Comparison of ENCODE assay signal across 11 mouse cellular contexts in the genomic region with DNA sequence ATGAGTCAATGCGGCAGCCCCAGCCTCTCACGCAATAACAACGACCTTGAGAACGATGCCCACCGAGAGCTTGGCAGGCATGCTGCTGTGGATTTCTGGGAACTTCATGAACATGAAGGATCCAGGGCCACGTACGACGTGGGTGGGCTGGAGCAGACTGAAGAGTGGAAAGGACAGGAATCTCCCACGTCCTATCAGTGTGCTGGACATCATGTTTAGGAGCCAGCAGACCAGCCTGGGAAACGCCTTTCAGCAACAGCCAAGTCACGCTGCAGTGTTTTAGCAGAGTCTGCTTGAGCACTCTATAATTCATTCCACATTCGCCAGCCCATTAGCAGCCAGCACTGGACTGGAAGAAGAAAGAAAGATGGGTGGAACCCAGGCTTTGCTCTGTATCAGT. TPM values are rescaled to one million over a fixed set of nuclear protein-coding genes. Genes with fewer than 3 reads are reported as not detected.
DNase-seq lines count a peak whose midpoint lies in the region; ATAC-seq lines count a peak whose summit lies in the region.
"Had no signal": no experiment of that assay in that cellular context is flagged by ENCODE, and none has a peak within 500 bp of the region (broad histone marks: within the 10 kb centered on the region; RNA-seq: fewer than 3 reads in every experiment).

No protein-coding gene starts in this region.

- no peak overlapping the region for H3K9ac ChIP-seq in hindbrain, embryonic 16.5 days (ENCODE audit: low read depth, low read length)
- H3K9ac ChIP-seq in hindbrain, embryonic 11.5 days (ENCODE audit: low read depth, low read length), result no peak overlapping the region

- no peak overlapping the region for H3K27ac ChIP-seq in hindbrain, embryonic 16.5 days (ENCODE audit: low read depth, low read length)
- H3K27ac ChIP-seq in hindbrain, embryonic 11.5 days (ENCODE audit: low read depth, low read length), result no peak overlapping the region
- H3K27ac ChIP-seq: macrophage had no signal

- no peaks in the 10 kb centered on the region for H3K36me3 ChIP-seq in hindbrain, embryonic 16.5 days (ENCODE audit: control insufficient read depth, insufficient read depth, low read length)
- H3K36me3 ChIP-seq in hindbrain, embryonic 11.5 days (ENCODE audit: control insufficient read depth, insufficient read depth, low read length), result no peaks in the 10 kb centered on the region

- no peak overlapping the region for H3K4me3 ChIP-seq in hindbrain, embryonic 16.5 days (ENCODE audit: low read length)
- H3K4me3 ChIP-seq in hindbrain, embryonic 11.5 days (ENCODE audit: low read depth, low read length), result no peak overlapping the region

- no peaks in the 10 kb centered on the region; the same call in 1 of the 2 replicates for H3K9me3 ChIP-seq in hindbrain, embryonic 16.5 days (ENCODE audit: control insufficient read depth, low read length)
- H3K9me3 ChIP-seq in hindbrain, embryonic 11.5 days (ENCODE audit: control insufficient read depth, low read length), result peaks cover 4% of the 10 kb centered on the region; the same call in 1 of the 2 replicates

- no peak for DNase-seq in hindbrain, embryonic 11.5 days (ENCODE audit: low spot score)
- DNase-seq in urinary bladder, postnatal 14 days (ENCODE audit: low spot score), result peak; percentile 44
- DNase-seq in urinary bladder, adult 2 months (ENCODE audit: low spot score), result no peak
- peak; percentile 37 to 47 for DNase-seq in gastrocnemius, adult 8-10 months (ENCODE audit: low spot score in 2 of 2)
- DNase-seq in testis, postnatal 14 days (ENCODE audit: low spot score), result peak; percentile 46
- DNase-seq in right cerebral cortex, postnatal 10 days (ENCODE audit: low spot score in 2 of 2), result no peak
- no peak for DNase-seq in right cerebral cortex, postnatal 36 days (ENCODE audit: low spot score in 2 of 2)
- DNase-seq: cerebellum, adult 11 months; thymus, postnatal 36 days had no signal

- peak; percentile 63; the same call in 1 of the 2 replicates for ATAC-seq in hindbrain, embryonic 16.5 days
- ATAC-seq in hindbrain, embryonic 11.5 days (ENCODE audit: low FRiP score), result no peak

- H3K4me1 ChIP-seq in hindbrain, embryonic 16.5 days (ENCODE audit: control insufficient read depth, insufficient read depth, low read depth, low read length), result no peaks in the 10 kb centered on the region
- no peaks in the 10 kb centered on the region for H3K4me1 ChIP-seq in hindbrain, embryonic 11.5 days (replicated peaks; ENCODE audit: control insufficient read depth, insufficient read depth, low read length)

- H3K27me3 ChIP-seq in hindbrain, embryonic 16.5 days (replicated peaks; ENCODE audit: control insufficient read depth, insufficient read depth, low read length), result no peaks in the 10 kb centered on the region
- no peaks in the 10 kb centered on the region for H3K27me3 ChIP-seq in hindbrain, embryonic 11.5 days (ENCODE audit: control insufficient read depth, insufficient read depth, low read length)

- H3K4me2 ChIP-seq in hindbrain, embryonic 16.5 days (ENCODE audit: low read length), result no peak overlapping the region
- H3K4me2 ChIP-seq in hindbrain, embryonic 11.5 days (replicated peaks; ENCODE audit: low read depth, low read length), result no peak overlapping the region

- WGBS in hindbrain, embryonic 16.5 days, result 70% methylated on average over 12 of the region's 12 CpGs
- 85% methylated on average over 12 of the region's 12 CpGs for WGBS in hindbrain, embryonic 11.5 days

RNA-seq across cellular contexts. Expression of gene Tspan11, which starts 10.4 kb away (rescaled TPM):
- polyA plus RNA-seq in hindbrain, embryonic 16.5 days (2015; fragmentation: Nextera tagmentation; extraction: Ambion mirVana), result 3.2 and 4.2 TPM in 2 replicates
- 17.4 and 17.9 TPM in 2 replicates for polyA plus RNA-seq in hindbrain, embryonic 11.5 days (2014; fragmentation: Nextera tagmentation; extraction: Ambion mirVana)
- 3.2 and 3.4 TPM in 2 replicates for polyA plus RNA-seq in urinary bladder, adult 2 months (2012; rRNA removed)
- 1 to 10 TPM in 2 of 4 experiments, under 1 TPM in 2; 0.24 to 1.5 (median 0.68) TPM for total RNA-seq in gastrocnemius, adult 8-10 months (2022)
- polyA plus RNA-seq: macrophage had no signal

Comparison
In these comparisons a context has a peak if more than half of its experiments do, and no peak if none do; other contexts are left out.
1. DNase-seq: peak in urinary bladder, postnatal 14 days (single experiment), gastrocnemius, adult 8-10 months (2 of 2) and testis, postnatal 14 days (single experiment); none in hindbrain, embryonic 11.5 days (single experiment), urinary bladder, adult 2 months (single experiment), right cerebral cortex, postnatal 10 days (0 of 2) and right cerebral cortex, postnatal 36 days (0 of 2).